Mouse (Mus musculus): Measurements from ENCODE around the gene Htt.

The Htt gene

DNA sequence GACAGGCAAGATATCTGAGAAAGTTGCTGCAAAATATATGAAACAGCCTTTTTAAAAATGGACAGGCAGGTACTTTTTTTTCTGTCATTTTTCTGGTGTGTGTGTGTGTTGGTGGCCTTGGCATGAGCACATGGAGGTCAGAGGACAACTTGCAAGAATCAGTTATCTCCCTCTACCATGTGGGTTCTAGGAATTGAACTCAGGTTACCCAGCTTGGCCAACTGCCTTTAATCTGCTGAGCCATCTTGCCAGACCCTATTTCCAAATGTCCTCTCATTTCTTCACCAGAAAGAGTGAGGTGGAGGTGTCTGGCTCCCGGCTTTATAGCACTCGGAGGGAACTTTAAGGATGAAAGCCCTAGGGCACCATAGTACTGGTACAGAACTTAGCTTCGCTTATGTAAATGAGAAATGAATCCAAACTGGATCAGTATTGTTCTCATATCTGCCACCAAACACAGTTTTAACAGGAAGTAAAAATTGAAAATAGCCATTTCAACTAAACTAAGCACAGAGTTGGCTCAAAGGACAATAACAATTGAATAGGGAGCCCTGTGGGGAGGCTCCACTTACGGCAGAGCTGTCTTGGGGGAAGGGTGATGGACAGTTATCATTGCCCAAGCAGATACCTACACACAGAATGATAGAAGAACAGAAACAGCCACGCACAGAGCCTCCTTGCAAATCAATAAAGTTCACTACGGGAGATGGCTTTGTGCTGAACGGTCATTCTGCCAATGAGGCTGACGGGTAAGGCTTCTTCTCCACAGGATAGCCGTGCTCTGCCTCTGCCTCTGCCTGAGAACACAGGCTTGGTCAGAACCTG is 168.8 kb downstream of the Htt start:
- in situ Hi-C loops (cut with MboI, MseI): no loop called here

DNA sequence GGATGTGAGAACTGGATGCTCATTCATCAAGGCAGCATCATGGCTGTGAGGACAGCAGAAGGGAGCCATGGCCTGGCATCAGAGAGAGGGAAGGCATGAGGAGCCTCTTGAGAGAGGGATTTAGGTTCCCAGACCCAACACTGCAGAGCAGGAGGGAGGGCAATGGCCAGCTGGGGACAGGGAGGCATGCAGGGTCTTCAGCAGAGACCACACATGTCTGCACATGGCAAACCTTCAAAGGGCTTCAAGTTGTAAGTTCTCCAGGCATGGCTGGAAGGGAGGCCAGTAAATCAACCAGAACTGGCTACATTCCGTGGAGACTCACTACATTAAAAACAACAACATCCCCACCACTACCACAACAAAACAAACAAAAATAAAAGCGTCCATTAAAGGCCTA is 169.6 kb downstream of the Htt start:
- in situ Hi-C loops (cut with MboI, MseI): no loop called here

DNA sequence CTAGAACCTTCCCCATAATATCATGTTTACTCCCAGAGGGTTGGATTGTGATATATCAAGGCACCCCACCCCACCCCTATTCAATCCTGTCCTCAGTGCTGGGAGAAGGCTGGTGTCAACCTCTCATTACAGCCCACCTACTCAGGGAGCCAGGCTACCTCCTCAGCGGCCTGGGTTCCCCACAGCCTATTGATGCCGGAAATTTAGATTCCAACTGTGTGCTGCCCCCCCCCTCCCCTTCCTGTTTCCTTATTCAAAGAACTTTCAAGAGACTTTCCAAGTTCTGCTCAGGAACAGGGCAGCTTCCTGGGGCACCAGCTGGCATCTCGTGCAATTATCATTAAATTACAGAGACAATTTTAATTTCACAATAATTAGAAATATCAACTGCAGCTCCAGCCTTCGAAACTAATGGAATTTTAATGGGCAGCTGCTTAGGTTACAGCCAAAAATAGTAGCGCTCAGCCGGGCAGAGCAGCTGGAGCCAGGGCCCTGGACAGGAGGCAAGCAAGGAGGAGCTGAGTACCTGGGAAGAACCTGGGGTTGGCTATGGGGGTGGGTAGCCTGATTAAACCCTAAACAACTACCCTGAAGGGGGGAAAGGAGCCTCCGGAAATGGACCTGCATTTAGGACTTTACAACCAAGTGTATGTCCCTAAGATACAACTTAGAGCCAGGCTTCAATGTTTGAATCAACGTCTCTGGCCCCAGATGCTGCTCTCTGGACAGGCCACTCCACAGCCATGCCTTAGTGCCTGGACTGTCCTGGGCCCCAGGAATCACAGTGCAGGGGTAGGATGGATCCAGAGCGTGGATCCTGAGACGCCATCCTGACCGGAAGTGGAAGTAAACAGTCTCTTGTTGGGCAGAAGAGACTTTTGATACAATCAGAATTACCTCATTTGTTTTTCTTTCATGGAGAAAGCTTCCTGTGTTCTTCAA is 170.2 kb downstream of the Htt start:
- in situ Hi-C loops (cut with MboI, MseI): no loop called here

DNA sequence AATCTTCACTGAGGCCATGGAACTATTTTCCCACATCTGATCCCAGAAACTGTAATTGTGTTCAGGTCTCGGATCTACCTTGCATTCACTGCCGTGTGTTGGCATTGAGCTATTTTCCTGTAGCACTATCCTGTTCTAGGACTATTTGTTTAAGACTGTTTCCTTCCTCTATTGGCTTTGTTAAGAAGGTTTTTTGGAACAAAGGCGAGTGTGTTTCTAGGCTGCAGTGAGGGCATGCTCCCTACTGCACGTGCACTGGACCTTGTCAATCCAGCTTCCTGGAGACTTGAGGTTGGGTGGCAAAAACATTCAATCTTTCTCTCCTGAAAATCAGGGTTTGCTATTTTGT is 170.9 kb downstream of the Htt start:
- in situ Hi-C loops (cut with MboI, MseI): no loop called here

DNA sequence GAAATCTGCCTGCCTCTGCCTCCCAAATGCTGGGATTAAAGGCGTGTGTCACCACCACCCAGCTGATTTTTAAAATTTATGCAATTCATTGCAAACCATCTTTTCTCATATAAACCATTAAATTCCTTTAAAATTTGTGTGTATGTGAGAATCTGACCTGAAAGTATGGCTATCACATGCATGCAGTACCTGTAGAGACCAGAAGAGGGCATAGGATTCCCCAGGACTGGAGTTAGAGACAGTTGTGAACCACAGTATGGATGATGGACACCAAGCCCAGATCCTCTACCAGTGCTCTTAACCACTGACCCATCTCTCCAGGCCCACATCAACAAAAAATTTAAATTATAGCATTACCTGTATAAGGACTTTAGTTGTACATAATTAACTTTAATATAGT is 171.9 kb downstream of the Htt start:
- in situ Hi-C loops (cut with MboI, MseI): no loop called here

DNA sequence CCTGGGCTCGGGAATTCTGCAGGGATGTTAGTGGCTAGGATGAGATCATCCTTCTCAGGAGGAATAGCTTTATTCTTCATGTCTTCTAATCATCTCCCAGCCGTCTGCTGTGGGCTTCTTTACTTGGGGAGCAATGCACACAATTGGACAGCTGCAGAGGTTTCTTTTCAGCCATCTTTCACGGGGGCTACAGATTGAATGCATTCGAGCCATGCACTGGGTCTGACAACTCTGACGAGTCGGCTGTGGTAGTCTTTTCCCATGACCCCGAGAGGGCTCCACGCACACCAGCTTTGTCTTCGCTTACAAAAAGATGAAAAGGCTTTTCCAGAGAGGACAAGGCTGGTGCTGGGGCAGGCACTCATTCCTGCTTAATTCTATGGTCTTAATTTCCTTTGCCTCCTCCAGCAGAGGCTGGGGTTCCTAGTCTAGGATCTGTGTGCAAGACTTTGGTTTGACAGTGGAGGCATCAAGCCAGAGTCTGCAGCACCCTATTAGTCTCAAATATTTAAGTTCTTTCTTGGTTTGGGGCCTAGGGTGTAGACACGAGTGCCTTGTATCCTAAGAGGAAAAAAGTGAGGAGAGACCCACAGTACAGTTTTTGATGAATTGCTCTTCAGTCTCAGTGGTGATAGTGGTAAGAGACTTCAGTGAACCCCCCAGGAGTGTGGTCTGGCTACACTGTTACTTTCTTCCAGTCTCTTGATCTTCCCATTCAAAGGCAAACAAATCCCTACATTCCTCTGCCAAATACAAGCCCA is 180.3 kb downstream of the Htt start:
- in situ Hi-C loops (cut with MboI, MseI): no loop called here

DNA sequence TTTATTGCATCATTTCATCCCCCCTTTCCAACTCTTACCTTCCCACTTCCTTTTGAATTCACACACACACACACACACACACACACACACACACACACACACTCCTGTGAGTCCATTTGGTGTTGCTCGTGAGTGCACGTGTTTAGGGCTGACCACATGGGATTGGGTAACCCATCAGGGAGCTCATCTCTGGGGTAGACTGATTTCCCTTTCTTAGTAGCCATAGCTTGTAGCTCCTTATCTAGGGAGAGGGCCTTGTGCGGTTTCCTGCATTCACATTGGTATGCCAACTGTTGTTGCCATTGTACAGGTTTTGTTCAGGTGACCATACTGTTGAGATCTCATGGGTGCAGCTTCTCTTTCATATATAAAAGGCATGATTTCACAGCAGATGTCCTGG is 181.9 kb downstream of the Htt start:
- in situ Hi-C loops (cut with MboI, MseI): no loop called here

DNA sequence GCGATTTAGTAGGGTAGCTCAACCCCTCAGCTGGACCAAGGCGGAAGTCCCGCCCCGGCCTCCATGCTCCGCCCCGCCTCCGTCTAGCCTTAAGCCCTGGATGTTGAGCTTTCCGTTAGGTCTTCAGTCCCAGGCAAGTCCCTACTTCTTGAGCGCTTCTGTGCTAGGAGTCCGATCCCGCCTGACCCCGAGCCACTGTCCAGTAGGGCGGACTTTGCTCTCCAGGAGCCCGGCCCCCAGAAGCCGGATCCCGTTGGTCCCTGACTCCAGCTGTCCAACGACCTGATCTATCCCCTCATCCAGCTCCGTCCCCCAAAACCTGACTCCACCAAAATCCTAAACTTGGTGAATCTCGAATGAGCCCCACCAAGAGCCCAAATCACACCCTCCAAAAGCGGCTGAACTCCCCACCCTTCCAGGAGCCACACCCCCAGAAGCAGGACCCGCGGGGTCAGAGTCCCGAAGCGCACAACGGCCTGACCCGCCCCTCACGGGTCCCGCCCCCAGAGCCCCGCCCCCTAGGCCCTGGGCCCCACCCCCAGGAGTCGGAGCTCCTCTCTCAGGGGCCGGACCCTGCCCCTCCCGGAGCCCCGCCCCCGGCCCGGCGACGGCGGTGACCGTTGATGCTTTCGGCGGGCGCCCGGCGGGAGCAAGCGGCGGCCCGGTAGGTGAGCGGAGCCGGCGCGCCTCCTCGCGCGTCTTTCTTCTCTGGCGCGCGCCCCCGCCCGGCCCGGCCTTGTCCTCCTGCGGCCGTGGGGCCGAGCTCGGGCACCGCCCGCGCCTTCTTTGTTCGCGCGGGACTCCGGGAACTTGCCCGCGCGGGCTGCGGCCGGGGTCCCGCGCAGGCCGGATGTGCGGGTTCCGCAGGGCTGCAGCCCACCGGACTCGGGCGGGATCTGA is 187.6 kb downstream of the Htt start, which contains the start of gene Rgs12:
Gene Rgs12 (plus strand): TSS at position 585 of the 900 bp plus-strand sequence.
- in situ Hi-C loops (cut with MboI, MseI): no loop called here

DNA sequence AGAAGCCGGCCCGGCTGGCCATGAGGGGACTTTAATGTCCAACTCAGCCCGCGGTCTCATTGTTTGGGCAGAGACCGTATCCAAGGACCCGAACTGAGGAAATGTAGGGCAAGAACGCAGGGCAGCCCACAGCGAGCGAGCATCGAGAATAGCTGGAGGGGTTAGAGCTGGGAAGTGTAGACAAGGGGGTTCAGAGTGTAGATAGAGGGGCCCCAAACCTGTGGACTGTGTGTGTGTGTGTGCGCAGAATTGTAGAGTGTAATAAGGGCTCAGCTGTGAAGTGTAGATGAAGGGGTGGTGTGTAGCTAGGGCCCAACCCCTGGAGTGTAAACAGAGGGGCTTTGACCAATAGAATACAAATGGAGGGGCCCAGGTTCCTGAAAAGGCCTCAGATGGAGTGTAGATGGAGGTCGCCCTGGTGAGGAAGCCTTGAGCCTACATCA is 188.2 kb downstream of the Htt start:
- in situ Hi-C loops (cut with MboI, MseI): no loop called here

DNA sequence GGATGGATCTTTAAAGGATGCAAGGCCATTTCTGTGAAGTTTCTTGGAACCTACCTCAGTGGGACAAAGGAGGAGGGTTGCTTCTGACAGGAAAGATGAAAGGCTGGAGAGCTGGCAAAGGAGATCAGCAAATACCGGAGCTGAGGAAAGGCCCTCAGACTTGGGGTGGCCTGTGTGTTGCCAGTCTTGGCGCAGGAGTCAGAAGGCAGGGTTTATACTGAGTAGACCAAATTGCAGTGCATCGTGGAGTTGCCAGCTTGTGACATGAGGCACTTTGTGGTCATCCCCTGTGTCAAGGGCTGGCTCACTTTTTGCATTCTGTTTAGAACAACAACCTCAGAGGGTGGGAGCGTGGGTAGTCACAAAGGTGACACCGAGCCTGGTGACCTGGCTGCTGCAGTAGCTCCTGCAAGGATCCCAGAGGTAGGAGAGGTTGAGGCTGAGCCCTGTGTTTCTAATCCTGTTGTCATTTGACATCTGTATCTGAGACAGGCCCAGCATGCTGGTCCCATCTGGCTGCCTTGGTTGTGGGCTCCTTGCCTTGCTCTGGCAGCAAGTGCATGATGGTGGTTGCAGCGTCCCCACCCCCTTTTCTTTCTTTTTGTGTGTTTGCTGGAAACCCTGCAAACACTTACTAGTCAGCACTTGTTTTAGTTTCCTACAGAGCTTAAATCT is 189.1 kb downstream of the Htt start:
- in situ Hi-C loops (cut with MboI, MseI): no loop called here

DNA sequence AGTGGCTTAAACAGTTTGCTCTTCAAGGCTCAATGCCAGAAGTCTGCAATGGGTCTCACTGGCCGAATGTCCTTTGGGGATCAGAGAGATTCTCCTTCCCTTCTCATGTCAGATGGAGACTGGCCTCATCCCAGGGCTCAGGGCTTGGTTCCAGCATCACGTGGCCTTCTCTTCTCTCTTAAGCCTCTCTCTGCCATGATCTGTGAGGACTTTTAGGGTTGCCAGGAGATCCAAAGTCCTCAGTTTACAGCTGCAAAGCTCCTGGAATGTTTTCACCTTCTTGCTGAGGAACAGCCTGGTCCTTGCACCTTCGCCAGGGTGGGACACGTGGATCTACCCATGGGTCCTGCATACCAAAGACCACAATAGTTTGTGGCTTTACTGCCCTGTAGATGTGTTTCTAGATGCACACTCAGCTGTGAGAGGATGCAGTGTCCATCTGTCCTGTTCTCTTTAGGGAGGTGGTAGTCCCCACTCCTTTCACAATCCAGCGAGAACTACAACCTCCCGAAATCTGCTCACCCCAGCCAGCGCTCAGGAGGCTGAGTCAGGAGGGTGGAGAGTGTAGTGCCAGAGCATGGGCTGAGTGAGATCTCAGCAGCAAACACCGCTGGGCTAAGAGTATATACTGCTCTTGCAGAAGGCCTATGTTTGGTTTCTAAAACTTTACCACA is 189.8 kb downstream of the Htt start:
- in situ Hi-C loops (cut with MboI, MseI): no loop called here

DNA sequence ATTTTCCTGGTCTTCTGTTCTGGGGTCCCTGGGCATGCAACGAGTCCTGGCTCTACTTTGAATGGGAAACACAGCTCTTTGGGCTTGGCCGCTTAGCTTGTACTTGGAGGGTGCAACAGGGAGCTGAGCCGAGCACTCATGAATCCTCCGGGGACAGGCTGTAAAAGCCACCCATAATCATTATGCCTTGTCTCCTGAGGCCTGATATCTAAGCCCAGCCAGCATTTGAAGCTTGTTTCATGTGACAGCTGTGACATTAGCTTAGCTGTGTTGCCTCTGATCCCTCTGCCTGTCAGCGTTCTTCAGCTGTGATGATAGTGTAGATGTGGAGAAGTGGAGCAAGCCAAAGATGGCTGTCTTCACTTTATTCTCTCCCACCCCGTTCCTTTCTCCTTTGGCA is 193.0 kb downstream of the Htt start:
- in situ Hi-C loops (cut with MboI, MseI): no loop called here

DNA sequence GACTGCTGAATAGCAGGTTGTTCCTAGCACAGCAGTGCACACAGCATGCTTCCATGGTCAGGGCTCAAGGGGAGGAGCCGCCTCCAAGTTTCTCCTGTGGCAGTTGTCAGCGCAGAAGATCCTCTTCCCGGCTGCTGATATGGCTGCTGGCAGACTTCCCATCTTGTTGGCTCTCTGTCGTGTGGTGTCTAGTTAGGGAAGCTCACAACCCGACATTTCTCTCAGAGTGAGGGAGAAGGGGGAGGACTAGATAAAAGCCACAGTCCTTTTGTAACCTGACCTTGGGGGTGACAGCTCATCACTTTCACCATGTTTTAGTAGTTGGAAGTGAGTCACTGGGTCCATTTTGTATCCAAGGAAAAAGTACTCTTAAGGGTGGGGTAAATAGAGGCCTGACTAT is 194.1 kb downstream of the Htt start:
- in situ Hi-C loops (cut with MboI, MseI): no loop called here

DNA sequence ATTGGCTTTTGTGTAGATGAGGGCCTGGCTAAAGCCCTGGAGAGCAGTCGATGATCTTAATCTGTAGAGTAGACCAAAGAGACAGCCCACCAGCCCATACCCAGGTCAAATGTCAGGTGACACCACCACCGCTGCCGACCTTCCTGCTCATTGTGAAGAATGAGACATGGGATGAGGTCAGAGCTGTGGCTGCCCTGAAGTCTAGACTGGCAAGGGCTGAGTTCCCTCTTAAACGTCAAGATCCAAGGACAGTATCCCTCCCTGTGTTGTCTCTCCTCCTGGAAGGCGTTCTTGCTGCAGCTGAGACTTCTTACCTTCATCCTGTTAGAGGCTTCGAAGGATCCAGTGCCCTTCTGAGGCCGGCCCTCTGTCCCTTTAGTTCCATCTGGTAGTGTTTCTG is 194.6 kb downstream of the Htt start:
- in situ Hi-C loops (cut with MboI, MseI): no loop called here

DNA sequence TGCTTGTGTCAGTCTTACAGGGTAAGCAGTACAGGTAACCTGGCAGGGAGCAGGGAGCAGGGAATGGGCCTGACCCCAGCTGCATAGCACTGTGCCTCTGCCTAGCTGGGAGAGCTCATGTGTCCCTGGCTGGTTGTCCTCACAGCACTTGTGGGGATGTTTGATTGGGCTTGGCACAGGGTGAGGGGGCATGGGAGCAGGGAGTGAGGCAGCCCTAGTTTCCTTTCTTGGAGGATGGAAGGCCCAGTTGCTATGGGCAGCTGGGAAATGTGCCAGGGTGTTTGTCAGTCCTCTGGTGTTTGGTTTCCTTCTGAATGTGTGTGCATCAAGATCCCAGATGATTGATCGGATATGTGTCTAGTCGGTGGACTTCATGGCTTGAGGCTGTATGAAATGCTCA is 195.5 kb downstream of the Htt start:
- in situ Hi-C loops (cut with MboI, MseI): no loop called here

DNA sequence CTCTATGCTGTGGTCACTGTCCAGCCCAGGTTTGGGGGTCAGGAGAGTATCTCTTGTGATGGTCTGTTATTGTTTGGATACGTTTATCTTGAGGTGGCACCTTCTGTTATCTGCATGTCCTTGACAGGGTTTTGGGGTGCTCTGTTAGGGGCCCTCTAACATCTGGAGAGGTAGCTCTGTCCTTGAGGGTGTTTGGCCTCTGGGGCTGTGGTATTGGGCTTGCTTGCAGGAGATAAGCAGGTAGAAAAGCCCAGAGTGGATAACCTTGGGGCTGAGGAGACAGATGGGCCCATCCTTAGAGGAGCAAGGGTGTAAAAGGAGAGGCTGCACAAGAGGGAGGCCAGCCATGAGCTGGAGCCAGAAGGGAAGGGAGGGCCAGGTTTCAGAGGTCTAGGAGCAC is 198.5 kb downstream of the Htt start:
- in situ Hi-C loops (cut with MboI, MseI): no loop called here

Data from regulatory T cell (primary cell).